Mouse (Mus musculus): ENCODE measurements around the gene Gm13272.
"Not testable (repeated sequence)": the region's sequence is repeated elsewhere in the genome, so short reads cannot be mapped to it uniquely, and the experiment has no call there.

Gm13272 gene

GRCm38 (mm10) chr4:88779550-88779949, at the start of gene Gm13272:
Gm13272 (plus strand) TSS chr4:88779850.
- DNase-seq (ENCODE audit: low spot score in 2 of 2), result not testable (repeated sequence)

GRCm38 (mm10) chr4:88738480-88738879, 41.2 kb upstream of the Gm13272 start:
- peak; percentile 36 to 37 for DNase-seq (ENCODE audit: low spot score in 2 of 2)

- no peak for DNase-seq (ENCODE audit: low spot score in 2 of 2)
Measured at GRCm38 (mm10) chr4:88739036-88739435, 40.6 kb upstream of the Gm13272 start.

- DNase-seq (ENCODE audit: low spot score in 2 of 2), result no peak
Measured at GRCm38 (mm10) chr4:88741426-88741825, 38.2 kb upstream of the Gm13272 start.

- DNase-seq (ENCODE audit: low spot score in 2 of 2), result no peak
Measured at GRCm38 (mm10) chr4:88742771-88743371, 36.8 kb upstream of the Gm13272 start.

- no peak for DNase-seq (ENCODE audit: low spot score in 2 of 2)
Measured at GRCm38 (mm10) chr4:88744207-88744606, 35.4 kb upstream of the Gm13272 start.

- no peak for DNase-seq (ENCODE audit: low spot score in 2 of 2)
Measured at GRCm38 (mm10) chr4:88749926-88750325, 29.7 kb upstream of the Gm13272 start.

GRCm38 (mm10) chr4:88754818-88755340, 24.8 kb upstream of the Gm13272 start, which contains the start of gene Gm13271:
Gm13271 (plus strand) TSS chr4:88754868.
- peak; percentile 70 to 80 for DNase-seq (ENCODE audit: low spot score in 2 of 2)

GRCm38 (mm10) chr4:88756581-88757513, 22.8 kb upstream of the Gm13272 start:
- DNase-seq (ENCODE audit: low spot score in 2 of 2), result not testable (repeated sequence)

- peak; percentile 97 to 98 for DNase-seq (ENCODE audit: low spot score in 2 of 2)
Measured at GRCm38 (mm10) chr4:88757628-88758031, 22.0 kb upstream of the Gm13272 start.

- DNase-seq (ENCODE audit: low spot score in 2 of 2), result not testable (repeated sequence)
Measured at GRCm38 (mm10) chr4:88758751-88759150, 20.9 kb upstream of the Gm13272 start.

GRCm38 (mm10) chr4:88759610-88760268, 19.9 kb upstream of the Gm13272 start, which contains the start of gene Gm13283:
Gm13283 (plus strand) TSS chr4:88760119.
- DNase-seq (ENCODE audit: low spot score in 2 of 2), result peak; percentile 32 to 49

- DNase-seq (ENCODE audit: low spot score in 2 of 2), result peak in 1 of 2 experiments; percentile 24
Measured at GRCm38 (mm10) chr4:88760431-88760830, 19.2 kb upstream of the Gm13272 start.

GRCm38 (mm10) chr4:88761776-88762175, 17.9 kb upstream of the Gm13272 start:
- peak; percentile 74 to 75 for DNase-seq (ENCODE audit: low spot score in 2 of 2)

- not testable (repeated sequence) for DNase-seq (ENCODE audit: low spot score in 2 of 2)
Measured at GRCm38 (mm10) chr4:88762341-88762740, 17.3 kb upstream of the Gm13272 start.

GRCm38 (mm10) chr4:88763384-88764018, 16.1 kb upstream of the Gm13272 start:
- not testable (repeated sequence) for DNase-seq (ENCODE audit: low spot score in 2 of 2)

- not testable (repeated sequence) for DNase-seq (ENCODE audit: low spot score in 2 of 2)
Measured at GRCm38 (mm10) chr4:88773534-88773933, 6.1 kb upstream of the Gm13272 start, which contains the start of gene Gm13290. Gm13290 (plus strand) TSS chr4:88773834.

- not testable (repeated sequence) for DNase-seq (ENCODE audit: low spot score in 2 of 2)
Measured at GRCm38 (mm10) chr4:88776622-88777021, 3.0 kb upstream of the Gm13272 start, which contains the start of gene Gm13289. Gm13289 (plus strand) TSS chr4:88776922.

GRCm38 (mm10) chr4:88780320-88780719, 670 bp downstream of the Gm13272 start:
- DNase-seq (ENCODE audit: low spot score in 2 of 2), result not testable (repeated sequence)

- not testable (repeated sequence) for DNase-seq (ENCODE audit: low spot score in 2 of 2)
Measured at GRCm38 (mm10) chr4:88781831-88782230, 2.2 kb downstream of the Gm13272 start, which contains the start of gene Ifnz. Ifnz (plus strand) TSS chr4:88782131.

GRCm38 (mm10) chr4:88782335-88782734, 2.7 kb downstream of the Gm13272 start:
- DNase-seq (ENCODE audit: low spot score in 2 of 2), result not testable (repeated sequence)

Data from frontal cortex, postnatal 25 days (tissue).